Mouse (Mus musculus) lung, postnatal 0 days (tissue): ENCODE measurements around the gene Dhh.

Experiments
- CTCF ChIP-seq: IDR thresholded peaks from 2 replicates; pipeline ENCODE4 v1.5.1; 2016; ENCODE audit warnings: antibody characterized with exemption, mild to moderate bottlenecking
- EP300 ChIP-seq: IDR thresholded peaks from 2 replicates; pipeline ENCODE4 v1.6.1; 2016; ENCODE audit warnings: antibody characterized with exemption, mild to moderate bottlenecking, control low read depth

- TF ChIP-seq CTCF, result no peak
- no peak for TF ChIP-seq EP300
These were observed 37.4 kb downstream of the Dhh start for GRCm38 (mm10) chr15:98860921-98861320.
